Mouse (Mus musculus) heart, embryonic 12.5 days (tissue): ENCODE results near the gene Htr2c. TPM values are rescaled to one million over a fixed set of nuclear protein-coding genes. Genes with fewer than 3 reads are reported as not detected.

ENCODE experiments used
- ATAC-seq: fragments of 200-750 bp; cut with Nextera tagmentation; 2 replicates; pipeline ENCODE4 v1.8.0; 2017; ENCODE audit warnings: moderate TSS enrichment, moderate library complexity; ENCODE audit not compliant: insufficient number of reproducible peaks, low FRiP score
- H3K27ac ChIP-seq: fragments of 300-500 bp; sonication (generic); 2 replicates; pipeline ENCODE4 v1.5.1; 2016; ENCODE audit warnings: mild to moderate bottlenecking, moderate library complexity; ENCODE audit not compliant: poor library complexity, severe bottlenecking
- H3K27me3 ChIP-seq: fragments of 300-500 bp; sonication (generic); replicated peaks from 2 replicates; pipeline ENCODE4 v1.6.1; 2016; ENCODE audit warnings: mild to moderate bottlenecking, moderate library complexity
- H3K36me3 ChIP-seq: fragments of 300-500 bp; sonication (generic); 2 replicates; pipeline ENCODE4 v1.6.1; 2016; ENCODE audit warnings: mild to moderate bottlenecking, moderate library complexity
- H3K4me1 ChIP-seq: fragments of 300-500 bp; sonication (generic); replicated peaks from 2 replicates; pipeline ENCODE4 v1.6.1; 2016; ENCODE audit warnings: mild to moderate bottlenecking
- H3K4me2 ChIP-seq: fragments of 300-500 bp; sonication (generic); 2 replicates; pipeline ENCODE4 v1.6.1; 2016; ENCODE audit warnings: mild to moderate bottlenecking, moderate library complexity
- H3K4me3 ChIP-seq: fragments of 300-500 bp; sonication (generic); 2 replicates; pipeline ENCODE4 v1.5.1; 2016; ENCODE audit warnings: mild to moderate bottlenecking
- H3K9ac ChIP-seq: fragments of 300-500 bp; sonication (generic); 2 replicates; pipeline ENCODE4 v1.6.1; 2016; ENCODE audit warnings: mild to moderate bottlenecking, moderate library complexity
- H3K9me3 ChIP-seq: fragments of 300-500 bp; sonication (generic); replicated peaks from 2 replicates; pipeline ENCODE4 v1.6.1; 2016; ENCODE audit warnings: mild to moderate bottlenecking, moderate library complexity
- WGBS: fragments of 180-500 bp; shearing (Covaris S2); methylation state at CpG from one replicate; pipeline ENCODE4 v1.1.7; 2016; 5-methylcytosine and 5-hydroxymethylcytosine counted together
- polyA plus RNA-seq: library from polyadenylated mRNA; unstranded; fragments of >200 nt; fragmentation: Nextera tagmentation; extraction: Ambion mirVana; gene quantifications from 2 replicates; pipeline ENCODE4 v1.2.1, GENCODE M21; 2016

The Htr2c gene
- polyA plus RNA-seq, result not detected in 2 replicates

GRCm38 (mm10) chrX:146962258-146962913 is at the start of gene Htr2c:
TSS of gene Htr2c (plus strand) at chrX:146962513.
- Histone ChIP-seq H3K4me3 (peak within 1 kb of the TSS; percentile 41), H3K27me3 (peaks cover 36% of the 10 kb centered on the region), H3K4me2 (peak within 1 kb of the TSS; percentile 76), H3K9me3 (no peaks in the 10 kb centered on the region), H3K27ac (no peak within 1 kb of the TSS), H3K4me1 (no peaks in the 10 kb centered on the region), H3K36me3 (no peaks in the 10 kb centered on the region), H3K9ac (no peak within 1 kb of the TSS)
- 23% methylated on average over 27 of the region's 27 CpGs for WGBS
- no peak for ATAC-seq

DNA sequence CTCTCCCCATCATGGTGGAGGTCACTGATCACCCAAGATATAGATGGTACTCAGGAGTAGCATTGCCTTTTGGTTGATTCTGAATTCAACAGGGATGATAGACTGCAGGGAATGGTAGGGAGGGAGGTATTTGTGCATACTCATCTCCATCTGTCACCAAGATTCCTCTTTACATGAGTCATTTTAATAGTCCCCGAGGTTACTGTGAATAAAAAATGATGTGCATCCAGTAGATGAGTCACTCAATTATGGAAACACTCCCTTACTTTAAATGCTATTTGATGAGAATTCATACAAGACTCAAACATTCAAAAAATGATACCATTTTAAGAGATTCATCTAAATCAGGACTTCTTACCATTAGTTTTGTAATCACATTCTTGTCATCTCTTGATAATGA is 34.1 kb upstream of the Htr2c start:
- Histone ChIP-seq H3K27me3 (no peaks in the 10 kb centered on the region), H3K36me3 (no peaks in the 10 kb centered on the region), H3K4me1 (no peaks in the 10 kb centered on the region), H3K27ac (no peak overlapping the region), H3K9me3 (no peaks in the 10 kb centered on the region), H3K4me2 (no peak overlapping the region), H3K4me3 (no peak overlapping the region), H3K9ac (no peak overlapping the region)
- ATAC-seq, result no peak
- WGBS, result 51% methylated on average over 1 of the region's 1 CpGs

- Histone ChIP-seq H3K4me1 (no peaks in the 10 kb centered on the region), H3K27ac (no peak overlapping the region), H3K27me3 (no peaks in the 10 kb centered on the region), H3K9ac (no peak overlapping the region), H3K4me2 (no peak overlapping the region), H3K36me3 (no peaks in the 10 kb centered on the region), H3K4me3 (no peak overlapping the region), H3K9me3 (no peaks in the 10 kb centered on the region)
- no peak for ATAC-seq
These were observed 26.0 kb upstream of the Htr2c start for GRCm38 (mm10) chrX:146936332-146936731.

- Histone ChIP-seq H3K27me3 (no peaks in the 10 kb centered on the region), H3K9ac (no peak overlapping the region), H3K4me1 (no peaks in the 10 kb centered on the region), H3K9me3 (no peaks in the 10 kb centered on the region), H3K36me3 (no peaks in the 10 kb centered on the region), H3K4me2 (no peak overlapping the region), H3K4me3 (no peak overlapping the region), H3K27ac (no peak overlapping the region)
- ATAC-seq, result no peak
- 47% methylated on average over 2 of the region's 2 CpGs for WGBS
These were observed 16.0 kb upstream of the Htr2c start for GRCm38 (mm10) chrX:146946216-146946886.

GRCm38 (mm10) chrX:146946996-146947395 is 15.3 kb upstream of the Htr2c start:
- Histone ChIP-seq H3K27ac (no peak overlapping the region), H3K9me3 (no peaks in the 10 kb centered on the region)

GRCm38 (mm10) chrX:146958608-146959007 is 3.7 kb upstream of the Htr2c start:
- H3K4me2 ChIP-seq, result no peak overlapping the region
- H3K36me3 ChIP-seq, result no peaks in the 10 kb centered on the region
- H3K9ac ChIP-seq, result no peak overlapping the region
- H3K9me3 ChIP-seq, result no peaks in the 10 kb centered on the region
- no peaks in the 10 kb centered on the region for H3K4me1 ChIP-seq
- H3K27me3 ChIP-seq, result peaks cover 31% of the 10 kb centered on the region
- no peak overlapping the region for H3K4me3 ChIP-seq
- no peak overlapping the region for H3K27ac ChIP-seq
- WGBS, result 83% methylated on average over 1 of the region's 1 CpGs
- no peak for ATAC-seq

More at GRCm38 (mm10) chrX:146946996-146947395, 15.3 kb upstream of the Htr2c start:
- no peak overlapping the region for H3K4me2 ChIP-seq
- H3K4me1 ChIP-seq, result no peaks in the 10 kb centered on the region
- H3K36me3 ChIP-seq, result no peaks in the 10 kb centered on the region
- no peak overlapping the region for H3K4me3 ChIP-seq
- H3K9ac ChIP-seq, result no peak overlapping the region
- no peaks in the 10 kb centered on the region for H3K27me3 ChIP-seq
- ATAC-seq, result no peak

- WGBS, result 22% methylated on average over 10 of the region's 10 CpGs
- H3K9ac ChIP-seq, result no peak overlapping the region
- ATAC-seq, result no peak
- H3K4me3 ChIP-seq, result no peak overlapping the region
- H3K4me2 ChIP-seq, result no peak overlapping the region
- H3K9me3 ChIP-seq, result no peaks in the 10 kb centered on the region
- no peaks in the 10 kb centered on the region for H3K36me3 ChIP-seq
- no peaks in the 10 kb centered on the region for H3K4me1 ChIP-seq
- H3K27ac ChIP-seq, result no peak overlapping the region
- H3K27me3 ChIP-seq, result peaks cover 36% of the 10 kb centered on the region
These were observed 2.4 kb upstream of the Htr2c start for GRCm38 (mm10) chrX:146959960-146960359.

DNA sequence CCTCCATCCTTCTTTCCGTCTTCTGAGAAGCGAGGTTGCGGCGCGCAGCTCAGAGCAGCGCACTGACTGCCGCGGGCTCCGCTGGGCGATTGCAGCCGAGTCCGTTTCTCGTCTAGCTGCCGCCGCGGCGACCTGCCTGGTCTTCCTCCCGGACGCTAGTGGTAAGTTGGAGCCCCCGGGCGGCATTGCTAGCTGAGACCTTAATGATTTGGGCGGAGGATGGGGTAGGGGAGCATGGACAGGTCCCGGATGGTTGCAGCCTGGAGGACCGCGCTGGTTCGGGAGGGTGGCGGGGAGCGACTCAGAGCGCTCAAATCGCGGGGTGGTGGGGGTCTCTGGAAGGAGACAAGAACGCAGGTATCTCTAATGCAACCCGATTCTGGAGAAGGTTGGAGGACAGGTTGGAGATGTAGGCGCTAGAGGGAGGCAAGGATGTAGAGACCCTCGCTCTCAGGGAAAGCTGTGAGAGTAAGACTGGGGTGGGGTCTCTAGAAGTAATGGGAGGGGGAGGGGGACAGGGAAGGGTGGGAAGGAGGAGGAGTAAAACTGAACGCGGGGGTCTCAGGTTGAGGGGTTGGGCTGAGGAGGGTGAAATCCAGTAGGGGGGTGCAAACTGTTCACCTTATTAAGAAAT is 718 bp downstream of the Htr2c start:
- no peaks in the 10 kb centered on the region for H3K9me3 ChIP-seq
- peaks cover 36% of the 10 kb centered on the region for H3K27me3 ChIP-seq
- H3K36me3 ChIP-seq, result no peaks in the 10 kb centered on the region
- H3K4me3 ChIP-seq, result peak overlapping the region; percentile 41
- H3K27ac ChIP-seq, result no peak overlapping the region
- no peak for ATAC-seq
- H3K9ac ChIP-seq, result no peak overlapping the region
- peak overlapping the region; percentile 76 for H3K4me2 ChIP-seq
- WGBS, result 12% methylated on average over 37 of the region's 37 CpGs
- no peaks in the 10 kb centered on the region for H3K4me1 ChIP-seq

DNA sequence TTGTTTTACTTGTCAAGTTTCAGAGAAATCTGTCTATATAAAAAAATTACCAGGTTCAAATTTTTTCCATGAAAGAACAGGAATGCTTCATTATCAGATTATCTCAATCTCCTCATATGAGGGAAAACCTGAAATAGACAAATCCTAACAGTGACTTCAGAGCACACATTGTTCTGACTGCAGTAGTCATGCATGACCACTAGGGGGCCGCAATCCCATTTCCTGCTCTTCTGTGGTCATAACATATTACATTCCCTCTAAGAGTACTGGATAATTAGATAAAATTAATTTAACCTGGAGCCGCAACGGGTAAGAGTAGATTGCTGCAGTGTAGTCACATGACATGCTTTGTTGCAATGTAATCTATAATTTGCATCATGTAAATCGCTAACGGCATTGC is 17.6 kb downstream of the Htr2c start:
- ATAC-seq, result no peak
- Histone ChIP-seq H3K27me3 (no peaks in the 10 kb centered on the region), H3K4me3 (no peak overlapping the region), H3K9me3 (no peaks in the 10 kb centered on the region), H3K27ac (no peak overlapping the region), H3K9ac (no peak overlapping the region), H3K36me3 (no peaks in the 10 kb centered on the region), H3K4me2 (no peak overlapping the region), H3K4me1 (no peaks in the 10 kb centered on the region)
- 53% methylated on average over 5 of the region's 5 CpGs for WGBS

- no peaks in the 10 kb centered on the region for H3K9me3 ChIP-seq
- WGBS, result 24% methylated on average over 3 of the region's 3 CpGs
- no peaks in the 10 kb centered on the region for H3K36me3 ChIP-seq
- H3K27me3 ChIP-seq, result no peaks in the 10 kb centered on the region
- no peak overlapping the region for H3K4me3 ChIP-seq
- ATAC-seq, result no peak
- no peak overlapping the region for H3K27ac ChIP-seq
- no peaks in the 10 kb centered on the region for H3K4me1 ChIP-seq
- no peak overlapping the region for H3K9ac ChIP-seq
- no peak overlapping the region for H3K4me2 ChIP-seq
These were observed 93.4 kb downstream of the Htr2c start for GRCm38 (mm10) chrX:147055730-147056129.

- no peak overlapping the region for H3K27ac ChIP-seq
- no peak overlapping the region for H3K4me3 ChIP-seq
- ATAC-seq, result no peak
- no peaks in the 10 kb centered on the region for H3K9me3 ChIP-seq
- H3K4me1 ChIP-seq, result no peaks in the 10 kb centered on the region
- H3K27me3 ChIP-seq, result no peaks in the 10 kb centered on the region
- no peaks in the 10 kb centered on the region for H3K36me3 ChIP-seq
- no peak overlapping the region for H3K9ac ChIP-seq
- H3K4me2 ChIP-seq, result no peak overlapping the region
These were observed 109.3 kb downstream of the Htr2c start for GRCm38 (mm10) chrX:147071622-147072021.
